Mouse (Mus musculus) lung, embryonic 14.5 days (tissue): ENCODE data around the gene Hsd11b2. TPM values are rescaled to one million over a fixed set of nuclear protein-coding genes. Genes with fewer than 3 reads are reported as not detected.
"Not testable (repeated sequence)": the region's sequence is repeated elsewhere in the genome, so short reads cannot be mapped to it uniquely, and the experiment has no call there.

Experiments
- ATAC-seq: fragments of 200-750 bp; cut with Nextera tagmentation; 2 replicates; pipeline ENCODE4 v1.8.0; 2017; ENCODE audit warnings: mild to moderate bottlenecking, moderate TSS enrichment, moderate library complexity; ENCODE audit not compliant: insufficient read depth
- DNase-seq: peaks from one replicate; pipeline ENCODE4 v3.0.0-alpha.2; 2015
- H3K27ac ChIP-seq: fragments of 300-500 bp; sonication (generic); 2 replicates; pipeline ENCODE4 v1.5.1; 2014; ENCODE audit warnings: low read depth, mild to moderate bottlenecking, moderate library complexity
- H3K27me3 ChIP-seq: fragments of 300-500 bp; sonication (generic); 2 replicates; pipeline ENCODE4 v1.6.1; 2014; ENCODE audit warnings: low read length, control low read depth; ENCODE audit not compliant: insufficient read depth
- H3K36me3 ChIP-seq: fragments of 300-500 bp; sonication (generic); 2 replicates; pipeline ENCODE4 v1.6.1; 2014; ENCODE audit warnings: control low read depth; ENCODE audit not compliant: insufficient read depth
- H3K4me1 ChIP-seq: fragments of 300-500 bp; sonication (generic); 2 replicates; pipeline ENCODE4 v1.6.1; 2014; ENCODE audit warnings: antibody characterized with exemption, control low read depth; ENCODE audit not compliant: insufficient read depth
- H3K4me2 ChIP-seq: fragments of 300-500 bp; sonication (generic); 2 replicates; pipeline ENCODE4 v1.6.1; 2014; ENCODE audit warnings: mild to moderate bottlenecking
- H3K4me3 ChIP-seq: fragments of 300-500 bp; sonication (generic); 2 replicates; pipeline ENCODE4 v1.5.1; 2014; ENCODE audit warnings: low read depth, low read length
- H3K9ac ChIP-seq: fragments of 300-500 bp; sonication (generic); 2 replicates; pipeline ENCODE4 v1.6.1; 2014
- H3K9me3 ChIP-seq: fragments of 300-500 bp; sonication (generic); 2 replicates; pipeline ENCODE4 v1.6.1; 2016; ENCODE audit warnings: low read depth, low read length, control low read depth
- CTCF ChIP-seq: IDR thresholded peaks from 2 replicates; pipeline ENCODE4 v1.5.1; 2016; ENCODE audit warnings: antibody characterized with exemption, low read depth
- WGBS: fragments of 180-500 bp; shearing (Covaris S2); extraction: QIAGEN DNeasy Blood & Tissue Kit; methylation state at CpG from one replicate; pipeline ENCODE4 v1.1.7; 2014; 5-methylcytosine and 5-hydroxymethylcytosine counted together
- polyA plus RNA-seq: library from polyadenylated mRNA; unstranded; fragments of >200 nt; fragmentation: Nextera tagmentation; extraction: Ambion mirVana; gene quantifications from 2 replicates; pipeline ENCODE4 v1.2.1, GENCODE M21; 2014

The Hsd11b2 gene
- polyA plus RNA-seq, 1 experiment from 2014 or later: 5.9 TPM

DNA sequence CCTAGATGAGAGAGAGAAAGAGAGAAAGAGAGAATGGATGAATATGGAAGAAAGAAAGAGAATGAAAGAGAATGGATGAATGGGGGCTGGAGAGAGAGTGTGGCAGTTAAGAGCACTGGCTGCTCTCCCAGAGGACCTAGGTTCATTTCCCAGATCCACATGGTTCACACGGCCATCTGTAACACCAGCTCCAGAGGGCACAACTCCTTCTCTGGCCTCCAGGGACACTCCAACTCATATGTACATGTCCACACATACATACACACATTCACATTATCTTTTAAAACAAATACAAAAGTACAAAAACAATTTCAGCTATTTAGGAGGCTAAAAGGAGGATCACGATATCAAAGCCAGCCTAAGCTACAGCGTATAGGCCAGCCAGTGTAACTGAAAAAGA, 44.3 kb downstream of the Hsd11b2 start:
- ATAC-seq: no peak
- H3K27me3 ChIP-seq: no peaks in the 10 kb centered on the region
- no peak for DNase-seq
- H3K4me3 ChIP-seq: no peak overlapping the region
- H3K9me3 ChIP-seq: no peaks in the 10 kb centered on the region
- 87% methylated on average over 3 of the region's 3 CpGs for WGBS
- peaks cover 10% of the 10 kb centered on the region for H3K4me1 ChIP-seq
- H3K27ac ChIP-seq: no peak overlapping the region
- H3K4me2 ChIP-seq: no peak overlapping the region
- no peak for TF ChIP-seq CTCF
- no peak overlapping the region for H3K9ac ChIP-seq
- peaks cover 5% of the 10 kb centered on the region; the same call in 1 of the 2 replicates for H3K36me3 ChIP-seq

GRCm38 (mm10) chr8:105563871-105564270, 45.3 kb downstream of the Hsd11b2 start:
- WGBS: 87% methylated on average over 1 of the region's 1 CpGs
- no peaks in the 10 kb centered on the region for H3K27me3 ChIP-seq
- peaks cover 5% of the 10 kb centered on the region; the same call in 1 of the 2 replicates for H3K36me3 ChIP-seq
- H3K27ac ChIP-seq: no peak overlapping the region
- ATAC-seq (no peak), DNase-seq (no peak)
- no peaks in the 10 kb centered on the region for H3K9me3 ChIP-seq
- H3K9ac ChIP-seq: no peak overlapping the region
- H3K4me1 ChIP-seq: peaks cover 10% of the 10 kb centered on the region
- no peak for TF ChIP-seq CTCF
- H3K4me2 ChIP-seq: no peak overlapping the region
- no peak overlapping the region for H3K4me3 ChIP-seq

- not testable (repeated sequence) for ATAC-seq, H3K27ac ChIP-seq, H3K36me3 ChIP-seq, H3K27me3 ChIP-seq, DNase-seq, H3K9me3 ChIP-seq
- Histone ChIP-seq H3K4me1 (peaks cover 10% of the 10 kb centered on the region), H3K4me2 (peak overlapping the region; percentile 80), H3K9ac (peak overlapping the region; percentile 73), H3K4me3 (peak overlapping the region; percentile 74)
- 79% methylated on average over 9 of the region's 9 CpGs for WGBS
Measured at GRCm38 (mm10) chr8:105564573-105565229, 46.1 kb downstream of the Hsd11b2 start.

- Histone ChIP-seq H3K4me3 (peak overlapping the region; percentile 74), H3K27me3 (no peaks in the 10 kb centered on the region), H3K9ac (peak overlapping the region; percentile 73), H3K4me1 (peaks cover 10% of the 10 kb centered on the region), H3K36me3 (0 out of 2 replicates have a peak, but pooled peaks cover 2% of the 10 kb centered on the region), H3K4me2 (peak overlapping the region; percentile 80), H3K27ac (peak overlapping the region; percentile 72), H3K9me3 (no peaks in the 10 kb centered on the region)
- ATAC-seq (peak; percentile 71), DNase-seq (peak; percentile 26)
- WGBS: under 1% methylated on average over 31 of the region's 31 CpGs
- TF ChIP-seq CTCF: no peak
Measured at GRCm38 (mm10) chr8:105565401-105565881, 46.9 kb downstream of the Hsd11b2 start.

DNA sequence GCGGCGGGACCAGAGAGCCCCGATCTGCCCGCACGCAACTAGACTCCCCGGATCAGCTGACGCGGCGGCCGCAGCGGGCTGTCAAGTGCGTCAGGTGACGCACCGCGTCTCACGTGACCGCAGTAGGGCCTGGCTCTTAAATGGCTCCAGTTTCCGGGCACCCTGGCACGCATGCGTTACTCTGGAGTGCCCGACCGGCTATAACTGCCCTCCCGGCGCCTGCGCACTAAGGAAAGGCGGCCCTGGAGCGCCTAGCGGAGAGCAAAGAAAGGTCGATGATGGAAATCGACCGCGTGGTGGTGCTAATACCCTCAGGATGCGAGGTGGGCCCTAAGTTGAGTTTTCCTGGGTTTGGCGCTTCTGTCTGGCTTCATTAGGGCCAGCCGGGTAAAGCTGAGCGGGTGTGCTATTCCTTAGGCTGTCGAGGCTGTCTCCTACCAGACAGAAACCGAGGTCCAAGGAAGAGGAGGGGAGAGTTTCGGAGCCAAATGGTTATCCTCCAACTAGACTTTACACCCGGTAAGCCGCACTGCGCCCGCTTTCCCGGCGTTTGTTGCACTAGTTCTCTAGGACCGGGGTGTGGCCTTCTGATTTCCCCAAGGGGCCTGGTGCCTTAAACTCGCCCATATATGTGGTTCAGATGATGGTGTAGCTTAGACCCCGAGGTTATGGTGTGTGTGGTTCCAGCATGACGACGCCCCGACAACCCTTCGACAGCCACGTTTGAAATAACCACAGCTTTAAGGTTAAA, 47.6 kb downstream of the Hsd11b2 start, which contains the start of gene Atp6v0d1:
TSS of gene Atp6v0d1 (minus strand) at position 96 of the 751 bp plus-strand sequence.
- DNase-seq (peak; percentile 100), ATAC-seq (peak; percentile 99)
- peak within 1 kb of the TSS; percentile 73 for H3K9ac ChIP-seq
- H3K27ac ChIP-seq: peak within 1 kb of the TSS; percentile 72
- whole genome bisulfite sequencing: 3% methylated on average over 53 of the region's 53 CpGs
- no peaks in the 10 kb centered on the region for H3K9me3 ChIP-seq
- 0 out of 2 replicates have a peak, but pooled peaks cover 2% of the 10 kb centered on the region for H3K36me3 ChIP-seq
- H3K4me2 ChIP-seq: peak within 1 kb of the TSS; percentile 80
- peaks cover 10% of the 10 kb centered on the region for H3K4me1 ChIP-seq
- peak within 1 kb of the TSS; percentile 74 for H3K4me3 ChIP-seq
- TF ChIP-seq CTCF: peak; percentile 91
- H3K27me3 ChIP-seq: no peaks in the 10 kb centered on the region

DNA sequence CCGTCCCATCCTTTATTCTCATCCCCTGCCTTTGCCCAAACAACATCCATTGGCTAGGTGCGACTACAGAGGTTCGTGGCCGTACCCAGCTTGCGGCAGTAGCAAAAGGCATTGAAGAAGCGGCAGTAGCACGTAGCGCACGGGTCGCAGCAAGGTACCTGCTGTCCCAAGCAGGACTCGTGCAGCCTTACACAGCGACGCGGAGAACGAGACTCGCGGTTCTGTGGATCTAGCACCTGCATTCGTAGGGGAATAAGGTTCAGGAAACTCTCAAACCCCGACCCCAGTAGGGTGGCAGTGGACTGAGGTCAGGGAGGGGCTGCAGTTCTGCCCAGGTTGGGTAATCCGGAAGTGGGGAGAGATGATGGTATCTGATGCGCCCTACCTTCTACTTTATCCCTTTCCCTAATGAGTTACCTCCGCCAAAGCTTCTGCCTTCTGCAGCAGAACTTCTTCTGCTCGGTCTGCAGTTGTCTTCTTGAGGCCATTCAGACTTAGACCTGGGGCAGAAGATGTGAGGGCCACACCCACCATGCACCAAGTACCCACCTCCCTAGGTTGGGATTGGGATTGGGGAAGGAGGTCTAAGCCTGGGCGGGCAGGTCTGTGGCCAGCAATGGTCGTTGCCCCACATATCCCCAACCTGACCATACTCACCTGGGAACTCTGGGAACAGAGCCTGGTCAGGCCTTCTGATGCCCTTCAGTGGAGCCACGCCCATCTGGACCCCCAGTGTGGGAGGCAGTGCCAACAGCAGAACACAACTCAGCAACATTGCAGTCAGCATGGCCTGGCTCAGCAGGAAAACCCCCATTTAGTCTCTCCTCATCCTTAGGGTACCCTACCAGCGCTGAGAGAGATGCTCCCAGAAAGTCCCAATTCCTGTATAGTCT, 48.4 kb downstream of the Hsd11b2 start:
- H3K27ac ChIP-seq: no peak overlapping the region
- no peak for TF ChIP-seq CTCF
- H3K9me3 ChIP-seq: no peaks in the 10 kb centered on the region
- no peaks in the 10 kb centered on the region for H3K27me3 ChIP-seq
- H3K4me2 ChIP-seq: peak overlapping the region; percentile 80
- peaks cover 10% of the 10 kb centered on the region for H3K4me1 ChIP-seq
- WGBS: 20% methylated on average over 27 of the region's 27 CpGs
- H3K4me3 ChIP-seq: peak overlapping the region; percentile 74
- H3K36me3 ChIP-seq: 0 out of 2 replicates have a peak, but pooled peaks cover 2% of the 10 kb centered on the region
- DNase-seq (peak; percentile 56), ATAC-seq (peak; percentile 8; the same call in 1 of the 2 replicates)
- H3K9ac ChIP-seq: peak overlapping the region; percentile 62
